Mouse (Mus musculus): ENCODE data around the gene Krt33a.

Gene Krt33a

GRCm38 (mm10) chr11:99985291-99986092 is 30.5 kb downstream of the Krt33a start:
- no peak for DNase-seq

- DNase-seq: no peak
These were observed 32.6 kb downstream of the Krt33a start for GRCm38 (mm10) chr11:99983442-99983841.

GRCm38 (mm10) chr11:99982731-99983130 is 33.3 kb downstream of the Krt33a start:
- no peak for DNase-seq

- no peak for DNase-seq
These were observed 37.1 kb downstream of the Krt33a start, which contains the start of gene Krtap29-1 for GRCm38 (mm10) chr11:99978953-99979352. TSS of gene Krtap29-1 (minus strand) at chr11:99979053.

GRCm38 (mm10) chr11:99965961-99966360 is 50.1 kb downstream of the Krt33a start:
- no peak for DNase-seq

GRCm38 (mm10) chr11:99964213-99964612 is 51.8 kb downstream of the Krt33a start:
- no peak for DNase-seq

Measured in lung, postnatal 36 days (tissue).